Mouse (Mus musculus) spleen, postnatal 4 days (tissue): ENCODE results near the gene Pml.

Experiments used
- DNase-seq, 2 experiments: peaks; one replicate each; pipeline ENCODE4 v3.0.0; 2022; ENCODE audit warnings: low spot score in 2 of 2

The Pml gene

DNA sequence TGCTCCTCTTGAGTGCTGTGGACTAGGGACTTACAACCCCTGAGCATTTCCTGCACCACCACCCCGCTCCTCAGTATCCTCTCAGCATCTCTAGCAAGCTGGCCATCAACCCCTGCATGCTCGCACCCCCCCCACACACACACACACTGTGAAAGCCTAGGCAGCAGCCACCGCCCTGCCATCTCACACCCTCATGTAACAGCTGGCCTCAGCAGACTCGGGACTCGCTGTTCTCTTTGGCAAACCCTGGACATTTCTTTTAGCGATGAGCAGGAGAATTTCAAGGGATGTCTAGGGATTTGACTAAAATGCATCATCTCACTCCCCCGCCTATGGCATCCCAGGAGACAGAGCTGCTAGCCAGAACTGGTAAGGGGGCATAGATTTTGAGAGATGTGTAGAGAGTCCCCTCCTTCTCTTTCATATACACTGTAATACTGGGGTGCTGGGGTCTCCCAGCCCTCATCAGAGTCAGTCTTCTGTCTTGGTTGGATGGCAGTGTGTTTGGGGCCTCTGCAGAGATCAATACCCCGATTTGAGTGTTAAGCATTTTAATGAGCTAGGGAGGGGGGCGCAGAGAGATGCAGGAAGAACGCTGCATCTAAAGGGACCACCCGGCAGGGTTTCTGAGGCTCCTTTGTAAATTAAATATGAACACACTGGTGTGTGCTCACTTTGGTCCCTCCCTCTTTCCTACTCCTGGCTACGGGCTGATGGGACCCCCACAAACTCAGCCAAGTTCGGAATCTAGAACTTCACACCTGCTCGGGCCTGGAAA, 46.7 kb downstream of the Pml start:
- no peak for DNase-seq

DNA sequence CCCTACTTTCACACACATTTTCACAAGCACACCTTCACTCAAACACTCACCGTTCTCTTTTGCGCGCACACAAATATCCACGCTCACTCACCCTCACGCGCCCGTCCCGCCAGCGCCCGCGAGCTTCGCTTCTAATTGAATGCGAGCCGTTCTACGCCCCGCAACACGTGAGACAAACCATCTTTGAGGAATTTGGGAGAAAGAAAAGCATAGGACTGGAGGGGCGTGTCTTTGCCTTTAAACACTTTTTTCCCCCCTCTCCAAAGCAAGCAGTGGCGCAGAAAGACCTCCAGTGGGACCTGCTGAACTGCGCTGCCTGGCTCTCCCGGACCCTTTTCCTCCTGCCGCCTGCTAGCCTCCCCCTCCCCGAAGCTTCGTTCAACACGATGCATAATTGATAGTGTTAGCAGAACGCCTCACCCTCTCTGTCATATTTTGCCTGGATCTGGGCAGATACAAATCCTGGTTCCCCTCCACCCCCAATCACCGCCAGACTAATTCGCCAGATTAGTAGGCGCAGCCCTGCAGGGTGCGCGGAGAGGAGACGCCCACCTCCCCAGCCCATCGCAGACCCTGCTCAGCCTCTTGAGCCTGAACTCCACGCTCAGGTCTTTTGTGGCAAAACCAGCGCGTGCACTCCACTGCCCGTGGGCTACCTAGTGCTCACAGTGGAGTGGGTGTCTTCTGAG, 47.6 kb downstream of the Pml start:
- DNase-seq: no peak

- DNase-seq: peak in 1 of 2 experiments; percentile 58
Observed at GRCm38 (mm10) chr9:58201091-58201842, 48.3 kb downstream of the Pml start.

GRCm38 (mm10) chr9:58200270-58201090, 49.1 kb downstream of the Pml start:
- peak in 1 of 2 experiments; percentile 53 for DNase-seq

- DNase-seq: peak in 1 of 2 experiments; percentile 61
Observed at GRCm38 (mm10) chr9:58199381-58200269, 50.0 kb downstream of the Pml start.

DNA sequence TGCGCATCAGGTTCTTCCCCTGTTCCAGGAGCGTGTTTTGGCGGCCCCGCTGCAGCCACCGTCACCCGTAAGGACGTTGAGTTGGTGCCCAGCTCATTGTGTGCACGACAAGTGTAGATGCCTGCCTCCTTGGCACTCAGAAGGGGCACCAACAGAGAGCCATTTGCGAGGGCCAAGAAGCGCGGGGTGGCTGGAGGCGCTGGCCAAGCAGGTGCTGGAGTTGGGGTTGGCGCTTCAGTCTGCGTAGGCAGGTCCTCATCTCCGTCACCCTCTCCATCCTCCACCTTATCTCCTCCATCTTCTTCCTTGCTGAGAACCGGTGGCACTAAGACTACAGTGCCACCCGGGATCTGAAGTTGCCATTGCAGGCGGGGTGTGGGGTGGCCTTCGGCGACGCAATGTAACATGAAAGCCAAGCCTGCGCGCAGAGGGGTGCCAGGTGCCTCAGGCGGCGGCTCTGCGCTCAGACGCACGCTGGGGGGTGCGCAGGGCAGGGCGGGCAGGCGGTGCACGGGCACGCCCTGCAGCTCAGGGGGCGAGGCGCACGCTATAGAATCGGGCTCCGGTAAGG, 50.7 kb downstream of the Pml start:
- peak; percentile 32 to 71 for DNase-seq

GRCm38 (mm10) chr9:58197781-58198701, 51.5 kb downstream of the Pml start:
- DNase-seq: peak; percentile 61 to 81

DNA sequence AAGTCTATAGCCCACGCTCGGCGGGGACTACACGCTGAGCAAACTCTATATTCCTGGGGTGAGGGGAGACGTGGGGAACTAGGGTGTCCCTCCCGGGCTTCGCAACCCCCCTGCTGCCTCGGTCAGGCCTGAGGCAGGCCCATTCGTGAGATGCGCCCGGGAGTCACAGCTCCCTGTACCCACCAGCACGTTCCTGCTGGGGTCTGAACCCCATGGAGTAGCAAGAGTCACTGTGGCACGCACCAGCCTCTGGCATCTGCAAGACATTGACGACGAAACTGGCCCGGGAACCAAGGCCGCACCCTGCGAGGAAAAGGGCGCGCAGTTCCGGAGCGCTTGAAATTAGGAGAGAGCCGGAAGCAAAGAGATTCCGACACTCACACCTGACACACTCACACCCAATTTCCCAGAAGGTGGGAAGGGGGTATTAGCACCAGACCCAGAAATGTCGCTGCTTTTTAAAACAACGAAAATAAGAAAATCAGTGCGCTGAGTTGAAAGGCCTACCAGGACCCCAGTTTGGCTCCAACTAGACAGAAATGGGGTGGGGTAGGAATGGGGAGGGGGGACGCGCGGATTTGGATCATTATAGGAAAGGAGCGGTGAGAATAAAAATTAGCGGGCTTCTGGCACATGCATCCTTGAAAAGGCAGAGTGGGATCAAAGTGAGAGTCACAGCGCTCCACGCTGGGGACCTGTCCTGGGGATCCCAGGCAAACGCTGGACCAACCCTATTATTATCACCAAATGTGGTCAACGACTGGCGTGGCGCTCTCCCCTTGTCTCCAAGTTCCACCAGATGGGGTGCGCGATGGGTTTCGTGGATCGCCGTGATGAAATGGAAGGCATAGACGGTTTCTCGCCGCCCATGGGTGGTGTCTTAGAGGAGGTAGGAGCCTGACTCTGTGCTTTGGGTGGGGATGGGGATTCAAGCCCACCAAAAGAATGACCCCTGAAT, 52.7 kb downstream of the Pml start:
- peak in 1 of 2 experiments; percentile 64 for DNase-seq

DNA sequence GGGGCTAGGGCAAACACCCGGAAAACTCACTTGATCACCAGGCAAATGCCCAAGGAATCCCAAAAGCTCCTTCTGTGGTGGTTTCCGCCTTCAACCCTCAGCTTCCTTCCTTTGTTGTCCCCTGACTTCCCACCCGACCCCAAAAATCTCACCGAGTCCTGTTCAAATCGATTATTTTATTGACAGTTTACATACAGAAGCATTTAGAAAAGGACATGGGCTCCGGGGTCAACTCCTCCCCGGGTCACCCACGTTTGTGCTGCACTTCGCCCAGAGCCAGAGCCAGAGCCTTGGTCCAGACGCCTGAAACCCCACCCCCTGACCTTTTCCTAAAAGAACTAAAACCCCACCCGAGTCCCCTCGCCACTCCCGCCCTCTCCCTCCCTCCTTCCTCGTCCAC, 53.4 kb downstream of the Pml start:
- no peak for DNase-seq

- no peak for DNase-seq
Observed at GRCm38 (mm10) chr9:58195671-58196070, 53.9 kb downstream of the Pml start.

DNA sequence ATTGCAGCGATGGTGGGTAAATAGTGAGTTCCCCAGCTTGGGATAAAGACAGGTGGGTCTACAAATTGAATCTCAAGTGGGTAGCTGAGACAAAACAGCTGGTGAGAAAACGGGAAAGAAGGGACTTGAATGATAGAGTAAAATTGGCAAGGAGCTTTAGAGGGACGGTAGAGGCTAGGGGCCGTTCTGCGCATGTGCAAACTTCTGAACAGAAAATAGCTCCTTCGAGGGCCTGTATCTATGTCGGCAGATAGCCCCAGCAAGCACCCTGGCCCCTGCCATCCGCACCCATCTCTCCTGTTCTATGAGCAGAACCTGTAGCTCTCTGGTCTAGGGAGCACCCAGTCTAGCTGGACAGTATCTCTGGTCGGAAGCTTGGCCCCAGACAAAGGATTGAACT, 55.4 kb downstream of the Pml start:
- DNase-seq: no peak

DNA sequence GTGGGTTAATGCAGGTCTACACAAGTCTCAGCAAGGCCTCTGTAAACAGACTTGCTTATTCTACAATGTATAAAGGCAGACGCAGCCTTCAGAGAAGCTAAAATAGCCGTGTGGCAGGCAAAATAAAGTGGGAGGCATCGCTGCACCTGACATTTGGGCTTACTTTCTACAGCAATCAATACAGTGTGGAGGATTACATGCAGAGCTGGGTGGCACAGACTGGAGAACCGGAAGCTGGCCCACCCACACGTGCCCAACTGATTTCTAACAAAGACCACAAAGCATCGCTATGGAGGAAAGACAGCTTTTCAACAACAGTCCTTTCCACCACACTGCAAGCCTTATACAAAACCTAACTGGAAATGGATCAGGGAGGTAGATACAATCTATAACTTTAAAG, 65.1 kb downstream of the Pml start:
- no peak for DNase-seq

DNA sequence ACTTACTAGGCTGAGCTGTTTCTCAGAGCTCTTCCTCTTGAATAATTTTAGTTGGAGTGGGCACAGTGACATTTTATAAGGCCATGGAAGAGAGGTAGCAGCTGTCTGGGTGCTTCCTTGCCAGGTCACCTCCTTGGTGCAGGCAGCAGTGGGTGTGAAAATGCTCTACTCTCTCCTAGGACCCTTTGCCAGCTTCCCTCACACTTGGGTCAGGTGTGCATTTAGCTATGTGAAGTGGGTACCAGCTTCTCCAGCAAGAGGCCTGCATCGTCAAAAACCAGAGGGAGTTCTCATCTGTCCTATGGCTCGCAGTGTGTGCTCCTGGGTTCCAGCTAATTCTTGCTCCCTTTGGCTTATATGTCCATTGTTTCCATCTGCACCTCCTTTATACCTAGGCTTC, 70.2 kb downstream of the Pml start:
- no peak for DNase-seq

GRCm38 (mm10) chr9:58177165-58177564, 72.4 kb downstream of the Pml start:
- DNase-seq: no peak

GRCm38 (mm10) chr9:58175745-58176487, 73.7 kb downstream of the Pml start:
- DNase-seq: no peak

GRCm38 (mm10) chr9:58174818-58175251, 74.8 kb downstream of the Pml start:
- no peak for DNase-seq

DNA sequence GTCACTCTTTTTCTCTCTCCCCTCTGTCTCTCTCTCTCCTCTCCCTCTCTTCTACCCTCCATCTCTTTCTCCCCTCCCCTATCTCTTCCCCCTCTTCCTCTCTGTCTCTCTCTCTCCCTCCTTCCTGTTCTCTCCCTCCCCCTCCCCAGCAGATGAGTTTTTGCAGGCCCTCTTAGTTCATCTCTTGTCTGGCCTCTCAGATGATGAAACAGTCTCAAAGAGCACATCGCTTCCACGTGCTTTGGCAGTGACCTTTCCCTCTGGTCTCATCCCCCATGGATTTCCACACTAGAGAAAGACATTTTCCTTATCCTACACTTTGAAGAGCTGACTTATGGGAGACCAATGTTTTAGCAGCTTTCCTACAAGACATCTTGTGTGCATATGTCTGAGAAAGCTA, 76.7 kb downstream of the Pml start:
- no peak for DNase-seq
